Mouse (Mus musculus) heart, adult 11 months (tissue): Measurements from ENCODE around the gene Rex1bd.

Source experiments
- DNase-seq: peaks from one replicate; pipeline ENCODE4 v3.0.0; 2022

Rex1bd gene

GRCm38 (mm10) chr8:70471856-70472255 is 34.7 kb downstream of the Rex1bd start:
- no peak for DNase-seq

GRCm38 (mm10) chr8:70469938-70470337 is 36.6 kb downstream of the Rex1bd start:
- no peak for DNase-seq

GRCm38 (mm10) chr8:70469295-70469916 is 37.1 kb downstream of the Rex1bd start:
- peak; percentile 96 for DNase-seq

GRCm38 (mm10) chr8:70468733-70469132 is 37.8 kb downstream of the Rex1bd start:
- no peak for DNase-seq

- DNase-seq: peak; percentile 92
Measured at GRCm38 (mm10) chr8:70467907-70468306, 38.6 kb downstream of the Rex1bd start.

GRCm38 (mm10) chr8:70467229-70467725 is 39.3 kb downstream of the Rex1bd start:
- peak; percentile 98 for DNase-seq

- peak; percentile 97 for DNase-seq
Measured at GRCm38 (mm10) chr8:70466771-70467170, 39.8 kb downstream of the Rex1bd start.

GRCm38 (mm10) chr8:70466305-70466704 is 40.2 kb downstream of the Rex1bd start:
- DNase-seq: peak; percentile 95

- peak; percentile 91 for DNase-seq
Measured at GRCm38 (mm10) chr8:70465701-70466100, 40.9 kb downstream of the Rex1bd start.

- DNase-seq: peak; percentile 91
Measured at GRCm38 (mm10) chr8:70464162-70464561, 42.4 kb downstream of the Rex1bd start.

GRCm38 (mm10) chr8:70463306-70463705 is 43.2 kb downstream of the Rex1bd start:
- peak; percentile 96 for DNase-seq

GRCm38 (mm10) chr8:70462516-70462813 is 44.1 kb downstream of the Rex1bd start:
- DNase-seq: peak; percentile 95

GRCm38 (mm10) chr8:70461765-70462515 is 44.6 kb downstream of the Rex1bd start:
- DNase-seq: peak; percentile 95

- no peak for DNase-seq
Measured at GRCm38 (mm10) chr8:70460606-70461005, 45.9 kb downstream of the Rex1bd start.

GRCm38 (mm10) chr8:70460199-70460598 is 46.4 kb downstream of the Rex1bd start:
- DNase-seq: peak; percentile 92

- DNase-seq: no peak
Measured at GRCm38 (mm10) chr8:70459636-70460035, 46.9 kb downstream of the Rex1bd start.

GRCm38 (mm10) chr8:70458462-70458861 is 48.1 kb downstream of the Rex1bd start:
- no peak for DNase-seq

GRCm38 (mm10) chr8:70457882-70458281 is 48.7 kb downstream of the Rex1bd start:
- peak; percentile 86 for DNase-seq

GRCm38 (mm10) chr8:70456996-70457395 is 49.6 kb downstream of the Rex1bd start:
- DNase-seq: peak; percentile 85
